Mouse (Mus musculus) splenic B cell, adult 2 months (primary cell): ENCODE data around the gene Rhbdl1.

Experiments used
- DNase-seq: peaks from one replicate; pipeline ENCODE4 v3.0.0-alpha.2; 2011; ENCODE audit warnings: low read depth, low spot score
- H3K27me3 ChIP-seq: 2 replicates; pipeline ENCODE4 v1.6.1; 2012; ENCODE audit warnings: mild to moderate bottlenecking, low read length, moderate library complexity, mixed read lengths; ENCODE audit not compliant: control insufficient read depth, poor library complexity, insufficient read depth, severe bottlenecking
- H3K36me3 ChIP-seq: 2 replicates; pipeline ENCODE4 v1.6.1; 2012; ENCODE audit warnings: mild to moderate bottlenecking, low read length, moderate library complexity, mixed read lengths; ENCODE audit not compliant: control insufficient read depth, poor library complexity, insufficient read depth, severe bottlenecking

Gene Rhbdl1

GRCm38 (mm10) chr17:25828712-25829557, 8.2 kb downstream of the Rhbdl1 start, which contains the start of gene Jmjd8:
Gene Jmjd8, plus strand, starts transcription at chr17:25828867.
- Histone ChIP-seq H3K27me3 (no peaks in the 10 kb centered on the region), H3K36me3 (peaks cover 6% of the 10 kb centered on the region; the same call in 1 of the 2 replicates)
- peak; percentile 79 for DNase-seq

- DNase-seq: no peak
- no peaks in the 10 kb centered on the region for H3K27me3 ChIP-seq
- H3K36me3 ChIP-seq: peaks cover 6% of the 10 kb centered on the region; the same call in 1 of the 2 replicates
Measured at GRCm38 (mm10) chr17:25828223-25828594, 8.9 kb downstream of the Rhbdl1 start.

GRCm38 (mm10) chr17:25827546-25828222, 9.4 kb downstream of the Rhbdl1 start:
- Histone ChIP-seq H3K36me3 (peaks cover 6% of the 10 kb centered on the region; the same call in 1 of the 2 replicates), H3K27me3 (no peaks in the 10 kb centered on the region)
- DNase-seq: no peak

- DNase-seq: no peak
- Histone ChIP-seq H3K27me3 (no peaks in the 10 kb centered on the region), H3K36me3 (peaks cover 6% of the 10 kb centered on the region; the same call in 1 of the 2 replicates)
Measured at GRCm38 (mm10) chr17:25827011-25827410, 10.1 kb downstream of the Rhbdl1 start.

- Histone ChIP-seq H3K36me3 (peaks cover 6% of the 10 kb centered on the region; the same call in 1 of the 2 replicates), H3K27me3 (no peaks in the 10 kb centered on the region)
- no peak for DNase-seq
Measured at GRCm38 (mm10) chr17:25825984-25826570, 11.0 kb downstream of the Rhbdl1 start.

GRCm38 (mm10) chr17:25825311-25825710, 11.8 kb downstream of the Rhbdl1 start:
- DNase-seq: no peak
- Histone ChIP-seq H3K27me3 (no peaks in the 10 kb centered on the region; the same call in 1 of the 2 replicates), H3K36me3 (no peaks in the 10 kb centered on the region)

GRCm38 (mm10) chr17:25824362-25825142, 12.5 kb downstream of the Rhbdl1 start:
- DNase-seq: no peak
- Histone ChIP-seq H3K27me3 (no peaks in the 10 kb centered on the region; the same call in 1 of the 2 replicates), H3K36me3 (no peaks in the 10 kb centered on the region)

- H3K27me3 ChIP-seq: no peaks in the 10 kb centered on the region; the same call in 1 of the 2 replicates
- DNase-seq: peak; percentile 90
- no peaks in the 10 kb centered on the region for H3K36me3 ChIP-seq
Measured at GRCm38 (mm10) chr17:25823452-25823851, 13.6 kb downstream of the Rhbdl1 start, which contains the start of gene Wdr24. Gene Wdr24, plus strand, starts transcription at chr17:25823627.

GRCm38 (mm10) chr17:25818851-25819780, 18.0 kb downstream of the Rhbdl1 start:
- Histone ChIP-seq H3K27me3 (no peaks in the 10 kb centered on the region; the same call in 1 of the 2 replicates), H3K36me3 (no peaks in the 10 kb centered on the region)
- DNase-seq: no peak

GRCm38 (mm10) chr17:25817662-25818061, 19.4 kb downstream of the Rhbdl1 start:
- Histone ChIP-seq H3K36me3 (no peaks in the 10 kb centered on the region), H3K27me3 (no peaks in the 10 kb centered on the region; the same call in 1 of the 2 replicates)
- DNase-seq: no peak

GRCm38 (mm10) chr17:25813471-25813870, 23.6 kb downstream of the Rhbdl1 start:
- Histone ChIP-seq H3K36me3 (no peaks in the 10 kb centered on the region), H3K27me3 (no peaks in the 10 kb centered on the region; the same call in 1 of the 2 replicates)
- peak; percentile 85 for DNase-seq

GRCm38 (mm10) chr17:25810890-25811289, 26.2 kb downstream of the Rhbdl1 start:
- H3K27me3 ChIP-seq: no peaks in the 10 kb centered on the region; the same call in 1 of the 2 replicates
- no peaks in the 10 kb centered on the region for H3K36me3 ChIP-seq
- DNase-seq: no peak

- DNase-seq: no peak
- H3K27me3 ChIP-seq: no peaks in the 10 kb centered on the region; the same call in 1 of the 2 replicates
Measured at GRCm38 (mm10) chr17:25809606-25810340, 27.3 kb downstream of the Rhbdl1 start.

More at GRCm38 (mm10) chr17:25809606-25810340, 27.3 kb downstream of the Rhbdl1 start:
- no peaks in the 10 kb centered on the region for H3K36me3 ChIP-seq
